Mouse (Mus musculus) liver, adult 2 months (tissue): ENCODE data around the gene Csdc2. TPM values are rescaled to one million over a fixed set of nuclear protein-coding genes. Genes with fewer than 3 reads are reported as not detected.
A peak's percentile ranks its signal among the peaks of the same experiment; 100 is the strongest.

ENCODE experiments used
- DNase-seq: peaks from one replicate; pipeline ENCODE4 v3.0.0-alpha.2; 2011; ENCODE audit warnings: low read depth, low spot score; ENCODE audit errors: extremely low read depth
- H3K27ac ChIP-seq: fragments of 200-500 bp; replicated peaks from 2 replicates; pipeline ENCODE4 v1.5.1; 2012; ENCODE audit warnings: low read depth, mild to moderate bottlenecking, control low read depth, inconsistent platforms, low read length; ENCODE audit not compliant: insufficient read depth
- H3K27me3 ChIP-seq: fragments of 200-500 bp; 2 replicates; pipeline ENCODE4 v1.6.1; 2012; ENCODE audit warnings: mild to moderate bottlenecking, moderate library complexity, low read length, inconsistent platforms; ENCODE audit not compliant: control insufficient read depth, insufficient read depth
- H3K36me3 ChIP-seq: fragments of 200-500 bp; 2 replicates; pipeline ENCODE4 v1.6.1; 2012; ENCODE audit warnings: low read length, inconsistent platforms; ENCODE audit not compliant: control insufficient read depth, insufficient read depth
- H3K4me1 ChIP-seq: fragments of 200-500 bp; 2 replicates; pipeline ENCODE4 v1.6.1; 2011; ENCODE audit warnings: low read length; ENCODE audit not compliant: control insufficient read depth, insufficient read depth
- H3K4me3 ChIP-seq: fragments of 200-500 bp; 2 replicates; pipeline ENCODE4 v1.5.1; 2011; ENCODE audit warnings: low read depth, mild to moderate bottlenecking, control low read depth, low read length, moderate library complexity; ENCODE audit not compliant: insufficient read depth
- H3K79me2 ChIP-seq: fragments of 200-500 bp; 2 replicates; pipeline ENCODE4 v1.6.1; 2012; ENCODE audit warnings: inconsistent platforms, mild to moderate bottlenecking, low read length, moderate library complexity; ENCODE audit not compliant: control insufficient read depth, insufficient read depth
- H3K9ac ChIP-seq: fragments of 200-500 bp; 2 replicates; pipeline ENCODE4 v1.6.1; 2012; ENCODE audit warnings: low read depth, mild to moderate bottlenecking, control low read depth, inconsistent platforms, low read length
- CTCF ChIP-seq: fragments of 200-500 bp; IDR thresholded peaks from 2 replicates; pipeline ENCODE4 v1.5.1; 2011; ENCODE audit warnings: low read depth, low read length, control low read depth
- POLR2A ChIP-seq: fragments of 200-500 bp; IDR thresholded peaks from 2 replicates; pipeline ENCODE4 v1.6.1; 2011; ENCODE audit warnings: low read length, control low read depth; ENCODE audit not compliant: insufficient read depth; ENCODE audit errors: extremely low read depth
- WGBS: fragments of 180-500 bp; shearing (Covaris S2); methylation state at CpG from one replicate; pipeline ENCODE4 v1.1.7; 2018; 5-methylcytosine and 5-hydroxymethylcytosine counted together
- polyA plus RNA-seq: library from polyadenylated mRNA; depleted of rRNA; stranded (reverse); fragments of >200 nt; gene quantifications from 2 replicates; pipeline ENCODE4 v1.2.3, GENCODE M21; 2012; rRNA removed
- total RNA-seq: library from RNA; depleted of rRNA; stranded (reverse); fragments of >200 nt; gene quantifications from 2 replicates; pipeline ENCODE4 v1.2.3, GENCODE M21; 2014; rRNA removed

The Csdc2 gene
- total RNA-seq (0.09 and 0.13 TPM in 2 replicates), polyA plus RNA-seq (0.35 and 0.80 TPM in 2 replicates)

GRCm38 (mm10) chr15:81936679-81937078, at the start of gene Csdc2:
Gene Csdc2, plus strand, starts transcription at chr15:81936759.
- DNase-seq: no peak
- no peaks in the 10 kb centered on the region for H3K27me3 ChIP-seq

GRCm38 (mm10) chr15:81886795-81887550, 49.6 kb upstream of the Csdc2 start:
- peaks cover 30% of the 10 kb centered on the region for H3K4me1 ChIP-seq
- H3K27me3 ChIP-seq: no peaks in the 10 kb centered on the region

More at GRCm38 (mm10) chr15:81936679-81937078, at the start of gene Csdc2:
- Histone ChIP-seq H3K9ac (no peak within 1 kb of the TSS), H3K27ac (no peak within 1 kb of the TSS), H3K4me3 (peak within 1 kb of the TSS; percentile 49; the same call in 1 of the 2 replicates), H3K4me1 (no peaks in the 10 kb centered on the region), H3K79me2 (no peaks in the 10 kb centered on the region), H3K36me3 (no peaks in the 10 kb centered on the region)
- TF ChIP-seq POLR2A (no peak), CTCF (peak; percentile 6; the same call in 1 of the 2 replicates)
- WGBS: 6% methylated on average over 12 of the region's 12 CpGs

GRCm38 (mm10) chr15:81889175-81889574, 47.4 kb upstream of the Csdc2 start:
- Histone ChIP-seq H3K36me3 (peaks cover 35% of the 10 kb centered on the region), H3K79me2 (peaks cover 36% of the 10 kb centered on the region), H3K27ac (no peak overlapping the region), H3K4me3 (no peak overlapping the region), H3K9ac (no peak overlapping the region), H3K27me3 (no peaks in the 10 kb centered on the region), H3K4me1 (peaks cover 22% of the 10 kb centered on the region)
- WGBS: 52% methylated on average over 7 of the region's 7 CpGs
- TF ChIP-seq POLR2A (no peak), CTCF (no peak)
- DNase-seq: peak; percentile 54

More at GRCm38 (mm10) chr15:81886795-81887550, 49.6 kb upstream of the Csdc2 start:
- 40% methylated on average over 6 of the region's 6 CpGs for WGBS
- H3K9ac ChIP-seq: no peak overlapping the region
- H3K79me2 ChIP-seq: peaks cover 46% of the 10 kb centered on the region
- peak; percentile 80 for DNase-seq
- peaks cover 25% of the 10 kb centered on the region for H3K36me3 ChIP-seq
- TF ChIP-seq POLR2A (no peak), CTCF (no peak)
- H3K27ac ChIP-seq: peak overlapping the region; percentile 44
- no peak overlapping the region for H3K4me3 ChIP-seq

- Histone ChIP-seq H3K4me1 (peaks cover 16% of the 10 kb centered on the region), H3K79me2 (peaks cover 23% of the 10 kb centered on the region), H3K27me3 (no peaks in the 10 kb centered on the region), H3K36me3 (peaks cover 46% of the 10 kb centered on the region), H3K27ac (peak overlapping the region; percentile 18), H3K4me3 (no peak overlapping the region), H3K9ac (no peak overlapping the region)
- DNase-seq: no peak
- TF ChIP-seq CTCF (no peak), POLR2A (no peak)
- WGBS: 83% methylated on average over 7 of the region's 7 CpGs
These were observed 45.3 kb upstream of the Csdc2 start for GRCm38 (mm10) chr15:81891140-81891802.

GRCm38 (mm10) chr15:81891822-81892580, 44.6 kb upstream of the Csdc2 start:
- WGBS: 53% methylated on average over 8 of the region's 8 CpGs
- Histone ChIP-seq H3K9ac (no peak overlapping the region), H3K79me2 (peaks cover 23% of the 10 kb centered on the region), H3K4me1 (peaks cover 19% of the 10 kb centered on the region), H3K27ac (peak overlapping the region; percentile 71), H3K27me3 (no peaks in the 10 kb centered on the region), H3K36me3 (peaks cover 46% of the 10 kb centered on the region), H3K4me3 (no peak overlapping the region)
- TF ChIP-seq CTCF: no peak
- peak; percentile 70 for DNase-seq
